Mouse (Mus musculus) adrenal gland, postnatal 36 days (tissue): ENCODE results near the gene Il23a. TPM values are rescaled to one million over a fixed set of nuclear protein-coding genes. Genes with fewer than 3 reads are reported as not detected.
"Not testable (repeated sequence)": the region's sequence is repeated elsewhere in the genome, so short reads cannot be mapped to it uniquely, and the experiment has no call there.

Experiments
- DNase-seq, 2 experiments: peaks; one replicate each; pipeline ENCODE4 v3.0.0; 2021; ENCODE audit warnings: mixed read lengths in 1 of 2
- long read RNA-seq, 2 experiments: library from polyadenylated mRNA; stranded (forward); transcript quantifications; one replicate each; pipeline ENCODE4 v2.0.0; 2021; ENCODE audit warnings: borderline sequencing depth in 2 of 2
- total RNA-seq, 2 experiments: library from RNA; stranded (reverse); gene quantifications; 2 replicates each; pipeline ENCODE4 v1.2.3; 2021

Gene Il23a
- total RNA-seq: not detected
- long read RNA-seq, experiment 1: 0 reads
- long read RNA-seq, experiment 2: 0 reads

- no peak for DNase-seq
These were observed at the start of gene Il23a for GRCm38 (mm10) chr10:128298702-128299171. Il23a (minus strand) TSS chr10:128298752.

- no peak for DNase-seq
These were observed 49.0 kb upstream of the Il23a start for GRCm38 (mm10) chr10:128347541-128347940.

GRCm38 (mm10) chr10:128344568-128345275, 46.2 kb upstream of the Il23a start:
- DNase-seq: peak; percentile 89 to 91

- no peak for DNase-seq
These were observed 44.9 kb upstream of the Il23a start for GRCm38 (mm10) chr10:128343436-128343835.

DNA sequence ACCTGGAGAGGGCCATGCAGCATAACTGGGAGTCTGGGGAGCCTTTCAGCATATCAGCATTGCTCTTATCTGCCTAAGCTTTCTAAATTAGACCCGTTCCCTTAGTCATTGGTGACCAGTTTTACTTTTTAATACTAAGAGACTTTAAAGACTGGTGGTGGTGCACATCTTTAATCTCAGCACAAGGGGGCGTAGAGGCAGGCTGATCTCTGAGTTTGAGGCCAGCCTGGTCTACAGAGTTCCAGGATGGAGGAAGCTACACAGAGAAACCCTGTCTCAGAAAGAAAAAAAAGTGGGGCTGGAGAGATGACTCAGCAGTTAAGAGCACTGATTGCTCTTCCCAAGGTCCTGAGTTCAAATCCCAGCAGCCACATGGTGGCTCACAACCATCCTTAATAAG, 41.7 kb upstream of the Il23a start:
- DNase-seq: no peak

- DNase-seq: no peak
These were observed 40.4 kb upstream of the Il23a start for GRCm38 (mm10) chr10:128338948-128339347.

- DNase-seq: no peak
These were observed 39.9 kb upstream of the Il23a start for GRCm38 (mm10) chr10:128338415-128338814.

GRCm38 (mm10) chr10:128337306-128338181, 39.0 kb upstream of the Il23a start, which contains the start of gene Cs:
Cs (plus strand) TSS chr10:128337734.
- peak; percentile 98 to 99 for DNase-seq

DNA sequence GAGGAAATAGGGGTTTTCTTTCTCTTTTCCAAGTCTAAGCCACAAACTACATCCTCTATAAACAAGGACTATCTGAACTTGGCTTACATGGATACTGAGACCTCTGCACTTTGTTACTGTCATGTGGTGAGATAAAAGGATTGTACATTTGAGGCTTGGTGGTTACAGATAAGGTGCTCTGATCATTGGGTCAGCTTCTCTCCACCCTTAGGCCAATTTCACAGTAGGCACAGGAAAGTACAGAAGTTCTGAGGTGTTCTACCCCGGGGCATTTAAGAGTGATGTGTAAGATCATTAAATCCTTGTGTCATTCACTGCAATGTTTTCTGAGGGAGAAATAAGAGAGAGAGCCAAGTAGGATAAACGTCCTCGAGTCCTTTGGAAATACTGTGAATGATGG, 38.0 kb upstream of the Il23a start:
- DNase-seq: no peak

- DNase-seq: no peak
These were observed 37.6 kb upstream of the Il23a start for GRCm38 (mm10) chr10:128336195-128336594.

- peak; percentile 81 to 88 for DNase-seq
These were observed 37.0 kb upstream of the Il23a start for GRCm38 (mm10) chr10:128335582-128335981.

- DNase-seq: not testable (repeated sequence)
These were observed 34.1 kb upstream of the Il23a start for GRCm38 (mm10) chr10:128332358-128333249.

DNA sequence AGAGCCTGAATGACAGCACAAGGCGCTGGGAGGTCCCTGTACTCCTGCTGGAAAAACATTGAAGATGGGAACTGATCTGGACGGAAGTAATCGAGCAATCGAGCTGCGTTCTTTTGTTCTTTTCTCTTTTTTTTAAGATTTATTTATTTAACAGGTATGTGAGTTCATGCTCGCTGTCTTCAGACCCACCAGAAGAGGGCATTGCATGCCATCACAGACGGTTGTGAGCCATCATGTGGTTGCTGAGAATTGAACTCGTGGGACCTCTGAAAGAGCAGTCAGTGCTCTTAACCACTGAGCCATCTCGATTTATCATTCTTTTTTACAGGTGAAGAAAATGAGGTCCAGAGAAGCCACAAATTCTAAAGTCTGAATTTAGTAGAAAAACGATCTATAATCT, 29.1 kb upstream of the Il23a start:
- no peak for DNase-seq

DNA sequence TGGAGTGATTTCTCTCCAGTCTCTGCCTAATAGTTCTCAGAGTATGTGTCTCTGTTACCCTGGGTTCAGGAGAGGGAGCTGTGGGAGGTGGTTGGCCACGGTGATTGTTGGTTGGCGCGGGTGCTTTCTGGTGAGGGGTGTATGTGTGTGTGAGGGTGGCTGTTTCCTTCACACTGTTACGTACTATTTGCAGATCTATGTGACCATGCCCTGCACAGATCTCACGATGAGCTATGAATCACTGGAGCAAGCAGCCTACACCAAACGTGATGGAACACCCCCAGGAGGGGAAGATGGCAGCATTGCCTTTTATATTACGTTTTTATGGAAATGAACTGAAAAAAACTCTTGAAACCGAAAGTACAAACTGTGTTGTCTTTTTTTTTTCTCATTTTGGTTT, 28.3 kb upstream of the Il23a start:
- no peak for DNase-seq

DNA sequence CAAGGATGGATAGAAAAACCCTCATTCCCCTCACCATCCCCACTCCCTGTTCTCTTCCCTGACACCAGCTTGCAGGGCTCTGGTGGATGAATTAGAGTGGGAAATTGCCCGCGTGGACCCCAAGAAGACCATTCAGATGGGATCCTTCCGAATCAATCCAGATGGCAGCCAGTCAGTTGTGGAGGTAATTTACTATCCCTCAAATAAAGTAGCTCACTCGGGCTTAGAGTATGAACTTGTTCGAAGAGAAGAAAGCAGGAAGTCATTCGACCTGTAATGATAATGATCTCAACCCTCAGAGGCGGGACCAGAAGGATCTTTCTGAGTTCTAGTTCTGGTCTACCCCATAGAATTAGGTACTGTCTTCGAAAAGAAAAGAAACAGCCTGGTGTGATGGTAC, 25.0 kb upstream of the Il23a start:
- DNase-seq: no peak

DNA sequence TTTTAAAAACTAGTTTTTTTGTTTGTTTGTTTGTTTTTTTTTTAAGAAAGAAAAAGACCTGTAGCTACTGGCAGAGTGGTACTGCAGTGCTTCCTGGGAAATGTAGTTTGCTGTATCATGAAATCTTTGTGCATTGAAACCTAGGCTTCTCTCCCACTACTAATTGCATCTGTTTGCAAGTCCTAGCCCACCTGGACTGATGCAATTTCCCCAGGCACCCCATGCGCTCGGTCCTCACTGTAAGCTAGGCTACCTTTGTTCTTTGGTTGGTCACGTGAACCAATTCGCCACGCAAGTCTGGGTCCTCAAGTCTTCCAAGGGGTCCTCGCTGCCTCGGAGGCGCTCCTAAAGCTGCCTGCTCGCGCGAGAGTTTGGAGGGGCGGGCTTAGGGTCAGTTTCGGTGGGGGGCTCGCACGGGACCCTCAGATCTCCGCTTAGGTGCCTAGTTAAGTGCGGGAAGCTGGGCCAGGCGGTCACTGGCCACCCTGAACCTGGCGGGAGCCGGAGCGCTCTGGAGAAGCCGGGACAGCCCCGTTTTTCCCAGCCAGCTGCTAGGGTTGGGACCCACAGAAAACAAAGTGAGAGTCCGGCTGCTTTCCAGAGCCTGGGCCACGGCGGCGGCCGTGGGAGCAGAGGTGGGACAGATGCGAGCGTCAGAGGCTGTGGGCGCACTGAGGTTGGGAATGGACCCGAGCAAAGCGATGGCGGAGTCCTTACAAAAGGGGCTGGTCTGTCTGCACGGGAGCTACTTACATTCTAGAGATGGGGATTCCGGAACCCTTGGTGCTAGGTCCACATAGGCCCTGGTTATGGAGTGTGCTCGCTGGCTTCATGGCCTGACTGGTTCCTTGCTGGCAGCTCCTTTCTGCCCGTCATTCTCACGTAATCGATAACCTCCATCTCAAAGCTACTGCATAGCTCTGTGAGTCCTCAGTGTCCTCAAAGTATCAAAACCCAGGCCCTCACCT, 23.9 kb upstream of the Il23a start, which contains the start of gene Cnpy2:
Cnpy2 (plus strand) TSS at position 319 of the 968 bp plus-strand sequence.
- peak; percentile 81 to 89 for DNase-seq

- no peak for DNase-seq
These were observed 23.1 kb upstream of the Il23a start for GRCm38 (mm10) chr10:128321641-128322040.

GRCm38 (mm10) chr10:128315578-128315977, 17.0 kb upstream of the Il23a start:
- no peak for DNase-seq

DNA sequence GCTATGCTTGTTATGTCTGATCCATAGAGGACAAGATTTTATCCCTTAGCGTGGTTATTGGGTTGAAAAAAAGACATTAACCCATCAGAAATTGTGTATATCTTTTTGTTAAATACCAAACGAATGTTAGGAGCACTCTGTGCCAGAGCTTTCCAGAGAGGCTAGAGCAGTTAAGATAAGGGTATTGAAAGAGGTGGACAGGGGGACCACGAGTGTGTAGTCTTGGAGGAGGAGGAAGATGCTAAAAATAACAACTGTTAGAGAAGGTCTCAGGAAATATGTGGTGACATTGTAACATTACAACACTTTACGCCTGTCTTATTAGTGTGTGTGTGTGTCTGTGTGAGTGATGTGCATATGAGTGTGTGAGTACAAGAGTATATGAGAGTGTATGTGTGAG, 12.3 kb upstream of the Il23a start:
- DNase-seq: no peak

DNA sequence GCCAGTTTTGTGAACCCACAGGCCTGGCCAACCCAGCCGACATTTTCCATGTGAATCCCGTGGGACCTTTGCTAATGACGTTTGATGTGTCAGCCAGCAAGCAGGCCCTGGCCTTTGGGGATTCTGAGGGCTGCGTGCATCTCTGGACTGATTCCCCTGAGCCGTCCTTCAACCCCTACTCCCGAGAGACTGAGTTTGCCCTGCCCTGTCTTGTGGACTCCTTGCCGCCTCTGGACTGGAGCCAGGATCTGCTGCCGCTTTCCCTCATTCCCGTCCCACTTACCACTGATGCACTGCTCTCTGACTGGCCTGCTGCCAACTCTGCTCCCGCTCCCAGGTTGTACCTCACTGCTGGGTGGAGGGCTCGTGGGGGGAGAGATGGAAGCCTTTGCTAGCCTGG, 11.6 kb upstream of the Il23a start:
- peak; percentile 71 to 83 for DNase-seq

DNA sequence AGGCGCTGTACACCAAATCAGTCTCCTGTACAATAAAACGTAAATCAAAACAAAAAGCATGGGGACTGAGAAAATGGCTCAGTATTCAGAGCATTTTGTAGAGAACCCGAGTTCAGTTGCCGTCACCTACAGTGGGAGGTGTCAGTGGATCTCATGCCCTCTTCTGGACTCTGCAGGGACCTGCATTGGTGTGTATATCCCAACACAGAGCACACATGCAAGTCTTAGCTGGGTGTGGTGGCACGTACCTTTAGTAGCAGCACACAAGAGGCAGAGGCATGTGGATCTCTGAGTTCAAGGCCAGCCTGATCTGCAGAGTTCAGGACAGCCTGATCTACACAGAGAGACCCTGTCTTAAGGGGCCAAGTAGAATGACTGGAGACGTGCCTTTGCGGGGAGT, 11.1 kb upstream of the Il23a start:
- DNase-seq: no peak
